Mouse (Mus musculus) CH12.LX (cell line): Measurements from ENCODE around the gene Pdcd11. TPM values are rescaled to one million over a fixed set of nuclear protein-coding genes. Genes with fewer than 3 reads are reported as not detected.

ENCODE experiments used
- DNase-seq: peaks from one replicate; pipeline ENCODE4 v3.0.0-alpha.2; 2013; ENCODE audit errors: extremely low read depth
- H3K27ac ChIP-seq: 2 replicates; pipeline ENCODE4 v1.5.1; 2012; ENCODE audit warnings: low read depth, mild to moderate bottlenecking, control low read depth, moderate library complexity; ENCODE audit not compliant: insufficient read depth
- H3K27me3 ChIP-seq: replicated peaks from 2 replicates; pipeline ENCODE3; 2012; ENCODE audit warnings: inconsistent platforms
- H3K36me3 ChIP-seq, 2 experiments: replicated peaks in 1 of 2; 2 replicates each; pipeline versions ENCODE3 to v1.6.1; 2012; ENCODE audit warnings: inconsistent platforms in 1 of 2, low read length in 1 of 2, mild to moderate bottlenecking in 1 of 2, mixed read lengths in 1 of 2, moderate library complexity in 1 of 2; ENCODE audit not compliant: control insufficient read depth in 1 of 2, insufficient read depth in 1 of 2
- H3K4me1 ChIP-seq, 2 experiments: 2 replicates each; pipeline ENCODE4 v1.6.1; 2012; ENCODE audit warnings: inconsistent platforms in 1 of 2, moderate library complexity in 1 of 2; ENCODE audit not compliant: insufficient read depth in 2 of 2, control insufficient read depth in 1 of 2
- H3K4me2 ChIP-seq: 2 replicates; pipeline ENCODE4 v1.6.1; 2012; ENCODE audit warnings: low read depth, mild to moderate bottlenecking, control low read depth; ENCODE audit not compliant: poor library complexity, insufficient read depth, severe bottlenecking
- H3K4me3 ChIP-seq, 3 experiments: fragments of 150-350 bp in 1 of 3; sonication (generic) in 1 of 3; replicated peaks in 1 of 3; 2 replicates each; pipeline versions ENCODE3 to v1.5.1; 2011 to 2012; ENCODE audit warnings: low read depth in 2 of 3, low read length in 2 of 3, mild to moderate bottlenecking in 2 of 3, moderate library complexity in 2 of 3, control low read depth in 1 of 3, improper control_type of control experiment in 1 of 3, inconsistent platforms in 1 of 3, mixed read lengths in 1 of 3; ENCODE audit not compliant: poor library complexity in 1 of 3
- H3K79me2 ChIP-seq: replicated peaks from 2 replicates; pipeline ENCODE4 v1.6.1; 2012; ENCODE audit warnings: mild to moderate bottlenecking, moderate library complexity; ENCODE audit not compliant: control insufficient read depth, poor library complexity, insufficient read depth, severe bottlenecking; ENCODE audit errors: extremely low read depth
- H3K9ac ChIP-seq: 2 replicates; pipeline ENCODE4 v1.6.1; 2012; ENCODE audit warnings: low read depth, mild to moderate bottlenecking, control low read depth, moderate library complexity; ENCODE audit not compliant: insufficient read depth
- H3K9me3 ChIP-seq: replicated peaks from 2 replicates; pipeline ENCODE3; 2012; ENCODE audit warnings: low read length, inconsistent platforms, mixed read lengths
- BHLHE40 ChIP-seq: IDR thresholded peaks from 2 replicates; pipeline ENCODE4 v1.6.1; 2011; ENCODE audit warnings: mild to moderate bottlenecking, low read depth, low read length, improper control_type of control experiment
- CTCF ChIP-seq, 2 experiments: IDR thresholded peaks in 1 of 2; conservative IDR thresholded peaks in 1 of 2; 2 replicates each; pipeline ENCODE4 v1.5.1; 2011 to 2012; ENCODE audit warnings: low read depth in 2 of 2, low read length in 2 of 2, improper control_type of control experiment in 1 of 2, inconsistent platforms in 1 of 2, mild to moderate bottlenecking in 1 of 2, moderate library complexity in 1 of 2
- E2F4 ChIP-seq: IDR thresholded peaks from 2 replicates; pipeline ENCODE4 v1.6.1; 2011; ENCODE audit warnings: low read depth, low read length, improper control_type of control experiment; ENCODE audit not compliant: insufficient replicate concordance
- ELF1 ChIP-seq: IDR thresholded peaks from 2 replicates; pipeline ENCODE4 v1.6.1; 2014; ENCODE audit warnings: low read depth, mild to moderate bottlenecking, inconsistent platforms, low read length, improper control_type of control experiment
- EP300 ChIP-seq: IDR thresholded peaks from 2 replicates; pipeline ENCODE4 v1.6.1; 2011; ENCODE audit warnings: low read length, improper control_type of control experiment
- ETS1 ChIP-seq: conservative IDR thresholded peaks from 2 replicates; pipeline ENCODE4 v1.6.1; 2012; ENCODE audit warnings: low read depth, mild to moderate bottlenecking, inconsistent platforms, low read length, improper control_type of control experiment, moderate library complexity
- GABPA ChIP-seq: IDR thresholded peaks from 2 replicates; pipeline ENCODE4 v1.6.1; 2012; ENCODE audit warnings: low read depth, low read length, improper control_type of control experiment, inconsistent platforms; ENCODE audit not compliant: insufficient replicate concordance
- HCFC1 ChIP-seq: IDR thresholded peaks from 2 replicates; pipeline ENCODE4 v1.6.1; 2012; ENCODE audit warnings: low read depth, mild to moderate bottlenecking, inconsistent platforms, low read length, improper control_type of control experiment
- JUN ChIP-seq: IDR thresholded peaks from 2 replicates; pipeline ENCODE4 v1.6.1; 2011; ENCODE audit warnings: low read depth, mild to moderate bottlenecking, low read length, improper control_type of control experiment, moderate library complexity; ENCODE audit not compliant: insufficient read depth
- JUND ChIP-seq: conservative IDR thresholded peaks from 2 replicates; pipeline ENCODE4 v1.6.1; 2011; ENCODE audit warnings: low read depth, low read length, improper control_type of control experiment
- MAFK ChIP-seq: IDR thresholded peaks from 2 replicates; pipeline ENCODE4 v1.6.1; 2011; ENCODE audit warnings: low read length, improper control_type of control experiment; ENCODE audit not compliant: insufficient replicate concordance
- NELFE ChIP-seq: IDR thresholded peaks from 2 replicates; pipeline ENCODE4 v1.6.1; 2011; ENCODE audit warnings: low read depth, low read length, improper control_type of control experiment
- POLR2A ChIP-seq: IDR thresholded peaks from 2 replicates; pipeline ENCODE4 v1.6.1; 2011; ENCODE audit warnings: low read depth, mild to moderate bottlenecking, improper control_type of control experiment, low read length
- SMC3 ChIP-seq: IDR thresholded peaks from 2 replicates; pipeline ENCODE4 v1.6.1; 2011; ENCODE audit warnings: low read depth, low read length, improper control_type of control experiment
- ZKSCAN1 ChIP-seq: IDR thresholded peaks from 2 replicates; pipeline ENCODE4 v1.6.1; 2012; ENCODE audit warnings: low read depth, inconsistent platforms, low read length, improper control_type of control experiment, borderline replicate concordance
- dilution Hi-C: fragments of 300-500 bp; cut with MboI; formaldehyde crosslinking; loops from 2 replicates; pipeline ENCODE4 v1.14.3; 2020; ENCODE audit warnings: low sequenced_read_pairs; ENCODE audit not compliant: extremely low pct_unique_long_range_greater_than_20kb, extremely low pct_ligation_motif_present
- in situ Hi-C: fragments of 300-500 bp; cut with MboI; formaldehyde crosslinking; loops from 3 replicates; pipeline ENCODE4 v1.14.3; 2019; ENCODE audit warnings: low sequenced_read_pairs, low pct_ligation_motif_present, low pct_unique_long_range_greater_than_20kb, mixed read lengths
- polyA plus RNA-seq: library from polyadenylated mRNA; unstranded; fragments of >175 nt; gene quantifications from 2 replicates; pipeline ENCODE4 v1.2.1, GENCODE M21; 2012; ENCODE audit warnings: low read depth; ENCODE audit not compliant: insufficient read length
- total RNA-seq, 2 experiments: library from RNA; depleted of rRNA; stranded (reverse); fragments of 300-350 nt in 1 of 2; fragments of >200 nt in 1 of 2; gene quantifications; 2 replicates each; pipeline ENCODE4 v1.2.3; 2012 to 2014

Gene Pdcd11
- total and polyA plus RNA-seq, 3 experiments, result 26.6 to 78.0 (median 49.7) TPM

DNA sequence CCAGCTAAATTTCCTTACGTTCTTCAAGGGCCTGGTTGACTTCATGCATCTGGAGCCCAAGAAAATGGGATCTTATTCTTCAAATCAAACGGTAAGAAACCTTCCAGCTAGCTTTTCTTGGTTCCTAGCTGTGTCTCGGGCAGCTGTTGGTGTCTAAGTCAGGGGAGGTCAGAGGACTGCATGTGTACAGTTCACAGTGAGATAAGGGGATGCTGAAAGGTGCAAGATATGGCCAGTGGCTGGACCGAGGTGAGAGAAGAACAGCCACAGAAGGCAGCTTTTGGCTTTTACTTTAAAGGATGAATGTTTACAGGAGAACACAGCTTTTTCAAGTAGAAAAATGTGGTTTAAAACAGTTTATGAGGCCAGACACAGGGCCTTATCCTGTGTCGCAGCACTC is 10.5 kb downstream of the Pdcd11 start:
- no peaks in the 10 kb centered on the region; the same call in 1 of the 2 replicates for H3K79me2 ChIP-seq
- in situ Hi-C loops, result no loop called here
- peaks cover 88 to 99% of the 10 kb centered on the region in 2 experiments for H3K36me3 ChIP-seq
- no peak overlapping the region for H3K27ac ChIP-seq
- no peaks in the 10 kb centered on the region for H3K9me3 ChIP-seq
- dilution Hi-C loops, result no loop called here
- no peak for DNase-seq
- H3K4me1 ChIP-seq, result no peaks in the 10 kb centered on the region
- no peaks in the 10 kb centered on the region for H3K27me3 ChIP-seq
- no peak overlapping the region for H3K4me3 ChIP-seq
- H3K9ac ChIP-seq, result no peak overlapping the region
- H3K4me2 ChIP-seq, result no peak overlapping the region
- TF ChIP-seq CTCF (conservative IDR thresholded peaks at IDR 0.05 in 1 of 2, IDR thresholded peaks at IDR 0.05 in 1 of 2; ENCODE audit: low read depth in 2 of 2, low read length in 2 of 2) (no peak), SMC3 (no peak), HCFC1 (no peak), POLR2A (no peak), ZKSCAN1 (no peak), JUN (no peak), ELF1 (no peak), NELFE (no peak), BHLHE40 (no peak), MAFK (no peak), ETS1 (no peak), EP300 (no peak), E2F4 (no peak)

GRCm38 (mm10) chr19:47104641-47105271 is 14.2 kb downstream of the Pdcd11 start:
- no peak overlapping the region for H3K9ac ChIP-seq
- in situ Hi-C loops, result no loop called here
- TF ChIP-seq SMC3, result no peak
- TF ChIP-seq JUND, result no peak
- TF ChIP-seq GABPA, result no peak
- no peak for TF ChIP-seq ZKSCAN1
- TF ChIP-seq, all 38 proteins: peak for 0
- Histone ChIP-seq H3K4me3 (no peak overlapping the region), H3K79me2 (no peaks in the 10 kb centered on the region; the same call in 1 of the 2 replicates), H3K27ac (no peak overlapping the region), H3K4me2 (no peak overlapping the region), H3K4me1 (no peaks in the 10 kb centered on the region), H3K9me3 (no peaks in the 10 kb centered on the region), H3K36me3 (peaks cover 91 to 99% of the 10 kb centered on the region in 2 experiments), H3K27me3 (no peaks in the 10 kb centered on the region)
- DNase-seq, result no peak
- dilution Hi-C loops, result no loop called here
